Mouse (Mus musculus) c-Kit-negative CD71-positive TER-119-positive erythroid progenitor cells, embryonic 14.5 days (primary cell): ENCODE measurements around the gene Lgr4.

Experiments used
- DNase-seq: peaks from one replicate; pipeline ENCODE4 v3.0.0-alpha.2; 2013; ENCODE audit warnings: low read depth, low spot score

Lgr4 gene

GRCm38 (mm10) chr2:109976181-109976580 lies 58.7 kb downstream of the Lgr4 start:
- DNase-seq: no peak

GRCm38 (mm10) chr2:109977322-109977721 lies 59.9 kb downstream of the Lgr4 start:
- no peak for DNase-seq

DNA sequence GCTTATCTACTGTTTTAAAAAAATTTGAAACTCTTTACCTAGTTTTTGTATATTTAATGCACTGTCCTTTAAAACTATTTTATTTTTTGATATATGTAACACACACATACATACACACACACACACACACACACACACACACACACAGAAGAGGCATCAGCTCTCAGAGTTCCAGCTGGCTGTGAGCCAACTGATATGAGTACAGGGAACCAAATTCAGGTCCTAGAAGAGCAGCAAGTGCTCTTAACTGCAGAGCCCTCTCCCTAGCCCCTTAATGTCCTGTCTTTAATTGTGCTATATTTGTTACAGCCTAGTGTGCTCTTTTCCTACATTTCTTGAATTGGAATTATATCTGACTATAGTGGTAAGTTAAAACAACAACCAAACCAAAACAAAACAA lies 61.8 kb downstream of the Lgr4 start:
- DNase-seq: no peak

GRCm38 (mm10) chr2:109983435-109983834 lies 66.0 kb downstream of the Lgr4 start:
- DNase-seq: no peak

DNA sequence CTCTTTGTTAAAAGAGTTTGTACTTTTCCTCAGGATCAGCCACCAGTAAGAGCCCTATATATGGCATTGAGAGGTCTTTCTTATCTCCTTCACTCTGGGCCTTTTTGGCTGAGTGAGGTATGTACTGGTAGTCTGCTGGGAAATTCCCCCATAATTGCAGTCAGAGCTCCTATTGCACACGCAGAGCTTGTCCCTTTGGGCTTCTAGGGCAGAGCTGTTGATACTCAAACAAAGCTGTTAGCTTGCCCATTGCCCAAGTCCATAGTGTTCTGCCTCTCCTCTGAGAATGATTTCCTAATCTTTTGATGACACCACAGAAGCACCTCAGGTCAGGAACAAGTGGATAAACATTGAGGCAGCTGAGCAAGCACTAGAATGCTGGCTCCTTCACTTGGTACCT lies 67.5 kb downstream of the Lgr4 start:
- DNase-seq: no peak

DNA sequence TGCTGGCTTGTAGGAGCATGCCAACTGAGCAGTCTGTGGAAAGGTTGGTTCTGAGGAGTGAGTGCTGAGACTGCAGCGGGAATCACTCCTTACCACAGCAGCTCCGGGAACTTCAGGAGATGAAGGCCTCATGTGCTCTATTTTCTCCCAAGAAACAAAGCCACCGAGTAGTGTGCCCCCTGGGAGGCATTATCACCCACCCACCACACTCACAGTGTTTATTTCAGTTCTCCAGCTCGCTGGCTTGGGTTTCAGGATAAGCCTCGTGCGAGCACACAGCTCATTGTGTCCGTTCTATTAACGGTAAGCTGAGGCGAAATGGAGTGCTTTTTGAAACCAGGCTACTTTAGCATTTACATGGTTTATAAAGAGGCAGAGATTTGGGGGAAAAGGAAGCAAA lies 68.1 kb downstream of the Lgr4 start:
- no peak for DNase-seq

DNA sequence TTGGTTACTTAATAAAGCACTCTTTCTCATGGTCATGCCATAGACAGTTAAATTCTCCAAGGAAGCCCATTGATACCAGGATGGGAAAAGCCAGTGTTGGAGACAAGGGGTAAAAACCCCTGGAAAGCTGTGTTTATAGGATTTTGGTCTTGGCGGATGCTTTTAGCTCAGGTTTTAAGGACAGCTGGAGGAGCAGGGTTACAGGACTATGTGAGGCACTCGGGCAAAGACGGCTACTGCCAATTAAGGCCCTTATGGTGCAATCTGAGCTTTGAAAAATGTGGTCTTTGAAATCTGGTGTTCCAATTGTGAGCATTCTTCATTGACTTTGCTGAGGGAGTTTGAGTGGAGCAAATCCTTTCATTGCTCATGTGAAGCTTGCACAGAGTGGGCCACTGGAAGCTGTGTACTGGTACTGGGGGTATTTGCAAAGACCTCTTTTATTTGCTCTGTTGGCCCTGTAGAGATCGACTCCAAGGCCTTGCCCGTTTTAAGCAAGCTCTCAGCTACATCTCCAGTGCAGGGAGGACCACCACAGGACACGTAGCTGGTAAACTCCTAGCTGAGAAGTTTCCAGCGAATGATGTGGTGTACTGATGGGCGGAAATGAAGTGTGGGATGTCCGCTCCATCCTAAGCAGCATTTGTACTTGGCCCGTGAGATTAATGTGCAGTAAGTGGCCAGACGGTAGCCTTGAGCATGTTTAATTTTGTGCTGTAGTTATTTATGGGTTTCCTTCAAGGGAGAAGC lies 68.8 kb downstream of the Lgr4 start:
- DNase-seq: no peak

DNA sequence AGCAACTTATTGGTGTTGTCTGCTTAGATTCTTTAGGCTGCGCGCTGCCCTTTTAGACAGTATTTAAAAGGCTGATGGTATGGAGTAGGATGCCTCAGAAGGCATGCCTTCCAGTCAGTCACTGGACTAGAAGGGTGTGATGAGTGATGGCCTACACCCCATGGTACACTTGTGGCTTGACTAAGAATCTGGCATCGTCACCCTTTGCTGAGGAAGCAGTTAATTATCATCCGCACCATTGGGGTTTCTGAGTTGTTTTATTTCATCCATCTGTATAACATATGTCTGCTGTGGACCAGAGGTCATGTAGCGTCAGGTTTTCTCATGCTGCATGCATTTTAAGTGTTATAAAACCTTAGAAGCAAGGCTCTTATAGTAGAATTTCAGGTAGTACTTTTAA lies 70.5 kb downstream of the Lgr4 start:
- DNase-seq: no peak

DNA sequence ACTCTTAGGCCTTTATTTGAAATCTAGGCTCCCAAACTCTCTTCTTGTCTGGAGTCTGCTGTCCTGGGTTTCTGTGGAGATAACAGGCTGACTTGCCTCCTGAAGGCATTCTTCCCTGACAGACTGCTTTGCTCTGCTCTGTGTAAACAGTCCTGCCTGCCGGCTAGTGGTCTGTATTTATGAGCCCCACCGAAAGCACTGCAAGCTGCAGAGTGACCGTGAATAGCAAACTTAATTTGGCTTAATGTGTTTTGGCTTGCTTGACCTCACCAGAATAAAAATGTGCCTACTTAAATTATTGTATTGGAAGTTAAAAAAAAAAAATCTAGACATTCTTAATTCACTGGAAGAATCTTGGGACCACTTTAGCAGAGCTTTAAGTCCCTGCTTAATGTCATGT lies 71.7 kb downstream of the Lgr4 start:
- DNase-seq: no peak

GRCm38 (mm10) chr2:109989679-109990473 lies 72.4 kb downstream of the Lgr4 start:
- no peak for DNase-seq

DNA sequence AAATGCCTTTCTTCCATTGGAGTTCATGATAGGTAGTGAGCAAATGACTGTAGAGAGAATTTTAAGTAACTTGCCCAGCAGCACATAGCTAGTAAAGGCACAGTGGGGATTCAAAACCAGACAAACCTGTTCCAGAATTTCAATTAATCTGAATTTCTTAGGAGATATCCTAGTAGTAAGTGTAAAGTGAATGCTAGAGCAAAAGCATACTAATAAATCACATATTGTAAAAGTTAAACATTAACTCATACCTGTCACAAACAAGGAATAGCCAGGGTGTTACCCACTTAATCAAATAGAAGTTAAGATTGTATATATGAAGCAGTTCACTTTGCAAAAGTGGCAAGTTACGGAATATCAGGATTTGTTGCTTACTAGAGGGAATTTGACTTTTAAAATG lies 74.3 kb downstream of the Lgr4 start:
- DNase-seq: no peak

DNA sequence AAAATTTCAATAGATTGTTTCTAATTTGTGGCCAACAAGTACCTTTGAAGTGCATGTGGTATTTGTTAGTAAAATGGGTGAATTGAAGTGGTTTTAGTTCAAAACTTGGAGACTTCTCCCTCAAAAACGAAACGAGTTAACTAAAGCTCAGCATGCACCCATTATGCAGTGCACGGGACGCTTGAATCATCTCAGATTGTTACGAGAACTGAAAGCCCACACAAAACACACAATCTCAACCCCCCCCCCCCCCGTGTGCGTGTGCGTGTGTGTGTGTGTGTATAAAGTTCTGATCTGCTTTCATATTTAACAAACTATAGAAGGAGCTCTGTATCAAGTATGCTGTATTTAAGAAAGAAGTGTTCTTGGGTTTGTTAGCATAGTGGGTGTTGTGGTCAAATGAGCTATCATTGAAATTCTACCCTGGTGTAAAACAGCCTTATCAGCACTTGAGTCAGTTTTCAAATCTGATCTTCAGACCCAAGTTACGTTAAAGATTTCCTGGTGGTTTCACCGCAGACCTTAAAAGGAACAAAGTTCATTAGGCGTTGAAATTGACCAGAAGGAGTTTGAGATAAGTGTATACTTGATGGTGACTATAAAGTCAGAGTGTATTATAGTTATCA lies 75.1 kb downstream of the Lgr4 start:
- DNase-seq: no peak

- DNase-seq: no peak
Observed at GRCm38 (mm10) chr2:109993404-109993803, 76.0 kb downstream of the Lgr4 start.

- no peak for DNase-seq
Observed at GRCm38 (mm10) chr2:109995061-109995460, 77.6 kb downstream of the Lgr4 start.

DNA sequence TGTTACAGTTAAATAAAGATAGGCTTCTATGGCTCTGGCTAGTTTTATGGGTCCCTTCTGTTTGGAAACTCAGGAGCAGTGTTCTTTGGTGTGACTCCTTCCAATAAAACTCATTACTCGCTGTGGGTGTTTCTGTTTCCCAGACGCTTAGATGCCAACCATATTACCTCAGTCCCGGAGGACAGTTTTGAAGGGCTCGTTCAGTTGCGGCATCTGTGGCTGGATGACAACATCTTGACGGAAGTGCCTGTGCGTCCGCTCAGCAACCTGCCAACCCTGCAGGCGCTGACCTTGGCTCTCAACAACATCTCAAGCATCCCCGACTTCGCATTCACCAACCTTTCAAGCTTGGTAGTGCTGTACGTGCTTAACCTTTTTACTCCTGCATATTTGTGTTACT lies 79.0 kb downstream of the Lgr4 start:
- no peak for DNase-seq

GRCm38 (mm10) chr2:110004668-110005067 lies 87.2 kb downstream of the Lgr4 start:
- no peak for DNase-seq

GRCm38 (mm10) chr2:110005164-110005563 lies 87.7 kb downstream of the Lgr4 start:
- DNase-seq: no peak

- no peak for DNase-seq
Observed at GRCm38 (mm10) chr2:110005596-110006239, 88.3 kb downstream of the Lgr4 start.

- DNase-seq: no peak
Observed at GRCm38 (mm10) chr2:110007423-110008267, 90.2 kb downstream of the Lgr4 start.

DNA sequence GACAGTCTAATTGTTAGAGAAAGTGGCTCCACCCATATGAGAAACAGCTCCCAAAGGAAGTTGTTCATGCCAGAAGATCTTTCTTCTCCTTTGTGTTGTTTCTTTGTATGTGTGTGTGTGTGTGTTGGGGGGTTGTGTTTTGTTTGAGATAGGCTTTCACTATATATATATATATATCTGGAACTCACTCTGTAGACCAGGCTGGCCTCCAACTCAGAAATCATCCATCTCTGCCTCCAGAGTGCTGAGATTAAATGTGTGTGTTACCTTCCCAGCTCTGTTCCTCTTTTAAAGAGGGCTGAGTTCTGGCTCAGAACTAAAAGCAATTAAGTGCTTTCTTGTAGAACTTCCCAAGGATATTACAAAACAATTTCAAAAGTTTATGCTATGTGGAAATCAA lies 92.0 kb downstream of the Lgr4 start:
- DNase-seq: no peak

- DNase-seq: no peak
Observed at GRCm38 (mm10) chr2:110012184-110012725, 94.8 kb downstream of the Lgr4 start.
